Mouse (Mus musculus) macrophage (primary cell): ENCODE measurements around the gene Sync. TPM values are rescaled to one million over a fixed set of nuclear protein-coding genes. Genes with fewer than 3 reads are reported as not detected.
A peak's percentile ranks its signal among the peaks of the same experiment; 100 is the strongest.

Experiments used
- H3K27ac ChIP-seq: fragments of 350-480 bp; formaldehyde crosslinking; 2 replicates; pipeline ENCODE4 v1.9.0; 2021
- H3K36me3 ChIP-seq: fragments of 350-480 bp; formaldehyde crosslinking; 2 replicates; pipeline ENCODE4 v1.9.0; 2021; ENCODE audit errors: inconsistent target
- H3K4me3 ChIP-seq: fragments of 350-480 bp; formaldehyde crosslinking; 2 replicates; pipeline ENCODE4 v1.9.0; 2021; ENCODE audit errors: inconsistent target
- H3K79me2 ChIP-seq: fragments of 350-480 bp; formaldehyde crosslinking; 2 replicates; pipeline ENCODE4 v1.9.0; 2021; ENCODE audit errors: inconsistent target
- WGBS: methylation state at CpG from one replicate; pipeline ENCODE4 v1.1.7; 2026; ENCODE audit warnings: inconsistent platforms; ENCODE audit not compliant: missing documents; 5-methylcytosine and 5-hydroxymethylcytosine counted together
- polyA plus RNA-seq: library from polyadenylated mRNA; stranded (reverse); fragments of 250-400 nt; gene quantifications from 3 replicates; pipeline ENCODE4 v1.2.4, GENCODE M21; 2018; ENCODE audit warnings: inconsistent platforms

Gene Sync
- polyA plus RNA-seq, 1 experiment from 2014 or later: 0.06 TPM

- 73% methylated on average over 1 of the region's 1 CpGs for WGBS
- H3K36me3 ChIP-seq: peaks cover 14% of the 10 kb centered on the region; the same call in 1 of the 2 replicates
- no peak overlapping the region for H3K27ac ChIP-seq
- H3K79me2 ChIP-seq: no peaks in the 10 kb centered on the region
- no peak overlapping the region for H3K4me3 ChIP-seq
Observed at GRCm38 (mm10) chr4:129304306-129304705, 16.9 kb downstream of the Sync start.

GRCm38 (mm10) chr4:129307936-129308335 is 20.5 kb downstream of the Sync start:
- Histone ChIP-seq H3K36me3 (peaks cover 40% of the 10 kb centered on the region), H3K79me2 (peaks cover 17% of the 10 kb centered on the region; the same call in 1 of the 2 replicates), H3K27ac (no peak overlapping the region), H3K4me3 (no peak overlapping the region)
- WGBS: 100% methylated on average over 1 of the region's 1 CpGs

GRCm38 (mm10) chr4:129313886-129314285 is 26.5 kb downstream of the Sync start:
- Histone ChIP-seq H3K79me2 (peaks cover 43% of the 10 kb centered on the region), H3K27ac (no peak overlapping the region), H3K4me3 (no peak overlapping the region), H3K36me3 (peaks cover 77% of the 10 kb centered on the region)
- WGBS: 90% methylated on average over 3 of the region's 3 CpGs

DNA sequence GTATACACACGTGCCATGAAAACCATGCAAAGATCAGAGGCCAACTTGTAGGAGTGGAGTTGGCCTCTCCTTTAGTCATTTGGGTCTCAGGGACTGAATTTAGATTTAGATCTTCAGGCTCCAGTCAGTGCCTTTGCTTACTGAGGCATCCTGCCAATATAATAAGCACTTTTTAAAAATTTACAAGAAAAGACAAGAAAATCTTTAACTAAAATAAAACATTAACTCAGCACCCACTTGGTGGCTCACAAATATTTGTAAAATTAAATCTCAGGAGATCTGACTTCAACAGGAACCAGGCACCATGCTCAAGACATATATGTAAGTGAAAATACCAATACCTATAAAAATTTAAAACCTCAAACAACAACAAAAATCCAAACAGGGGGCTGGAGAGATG is 33.5 kb downstream of the Sync start:
- H3K36me3 ChIP-seq: peaks cover 41% of the 10 kb centered on the region
- 100% methylated on average over 1 of the region's 1 CpGs for WGBS

DNA sequence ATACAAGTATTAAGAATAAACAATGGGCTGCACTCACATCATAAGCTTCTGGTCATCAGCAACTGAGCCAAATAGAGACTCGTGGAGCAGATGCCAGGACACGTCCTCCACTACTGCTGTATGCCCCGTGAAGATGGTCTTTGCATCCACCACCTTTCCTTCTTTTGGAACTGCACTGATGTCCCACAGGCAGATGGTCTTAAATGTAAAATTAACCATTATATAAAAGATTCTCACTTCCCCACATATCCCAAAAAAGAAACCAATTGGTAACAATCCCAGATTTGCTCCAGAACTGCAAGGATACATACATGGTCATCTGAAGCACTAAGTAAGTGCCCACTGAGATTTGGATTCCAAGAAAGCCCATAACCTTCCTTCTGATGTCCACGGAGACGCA is 34.6 kb downstream of the Sync start:
- no peak overlapping the region for H3K27ac ChIP-seq
- 97% methylated on average over 5 of the region's 5 CpGs for WGBS

More for the DNA sequence above, 33.5 kb downstream of the Sync start:
- Histone ChIP-seq H3K27ac (no peak overlapping the region), H3K79me2 (peaks cover 41% of the 10 kb centered on the region), H3K4me3 (no peak overlapping the region)

GRCm38 (mm10) chr4:129323491-129323890 is 36.1 kb downstream of the Sync start:
- no peak overlapping the region for H3K27ac ChIP-seq
- no peak overlapping the region for H3K4me3 ChIP-seq
- H3K36me3 ChIP-seq: peaks cover 46% of the 10 kb centered on the region
- peaks cover 67% of the 10 kb centered on the region for H3K79me2 ChIP-seq
- WGBS: 0% methylated on average over 1 of the region's 1 CpGs

More for the DNA sequence above, 34.6 kb downstream of the Sync start:
- peaks cover 46% of the 10 kb centered on the region for H3K36me3 ChIP-seq
- peaks cover 52% of the 10 kb centered on the region for H3K79me2 ChIP-seq
- no peak overlapping the region for H3K4me3 ChIP-seq

- 100% methylated on average over 1 of the region's 1 CpGs for WGBS
- Histone ChIP-seq H3K36me3 (peaks cover 45% of the 10 kb centered on the region), H3K27ac (no peak overlapping the region), H3K4me3 (no peak overlapping the region), H3K79me2 (peaks cover 80% of the 10 kb centered on the region)
Observed at GRCm38 (mm10) chr4:129324756-129325155, 37.3 kb downstream of the Sync start.

- Histone ChIP-seq H3K27ac (no peak overlapping the region), H3K79me2 (peaks cover 94% of the 10 kb centered on the region), H3K36me3 (peaks cover 38% of the 10 kb centered on the region), H3K4me3 (no peak overlapping the region)
- WGBS: 86% methylated on average over 1 of the region's 1 CpGs
Observed at GRCm38 (mm10) chr4:129326191-129326590, 38.8 kb downstream of the Sync start.

DNA sequence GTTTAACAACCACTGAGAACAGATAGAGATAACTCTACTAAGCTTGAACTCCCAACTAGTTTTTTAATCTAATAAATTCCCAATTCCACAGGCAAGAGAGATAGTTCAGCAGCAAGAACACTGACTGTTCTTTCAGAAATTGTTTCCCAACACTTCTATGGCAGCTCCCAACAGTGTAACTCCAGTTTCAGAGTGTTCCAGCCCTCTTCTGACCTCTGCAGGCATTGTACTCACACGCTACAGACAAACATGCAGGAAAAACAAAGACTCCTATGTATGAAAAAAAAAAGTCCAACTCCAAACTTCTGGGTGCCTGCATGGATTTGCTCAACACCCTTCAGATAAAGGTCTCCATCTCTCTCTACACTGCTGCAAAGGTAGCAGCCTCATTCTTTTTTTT is 45.4 kb downstream of the Sync start:
- Histone ChIP-seq H3K4me3 (no peak overlapping the region), H3K79me2 (peaks cover 85% of the 10 kb centered on the region), H3K27ac (no peak overlapping the region), H3K36me3 (peaks cover 9% of the 10 kb centered on the region)
- WGBS: 62% methylated on average over 1 of the region's 1 CpGs

GRCm38 (mm10) chr4:129334677-129335215 is 47.3 kb downstream of the Sync start:
- Histone ChIP-seq H3K36me3 (no peaks in the 10 kb centered on the region), H3K79me2 (peaks cover 85% of the 10 kb centered on the region), H3K27ac (peak overlapping the region; percentile 45), H3K4me3 (peak overlapping the region; percentile 70)
- WGBS: under 1% methylated on average over 59 of the region's 62 CpGs

GRCm38 (mm10) chr4:129335216-129336074 is 48.0 kb downstream of the Sync start, which contains the start of the genes Rbbp4 and Zbtb8os:
Gene Rbbp4, minus strand, starts transcription at chr4:129335370.
Gene Zbtb8os, plus strand, starts transcription at chr4:129335695.
- peak within 1 kb of the TSS; percentile 79 for H3K4me3 ChIP-seq
- peaks cover 79% of the 10 kb centered on the region for H3K79me2 ChIP-seq
- 1% methylated on average over 66 of the region's 73 CpGs for WGBS
- H3K36me3 ChIP-seq: no peaks in the 10 kb centered on the region; the same call in 1 of the 2 replicates
- peak within 1 kb of the TSS; percentile 98 for H3K27ac ChIP-seq

DNA sequence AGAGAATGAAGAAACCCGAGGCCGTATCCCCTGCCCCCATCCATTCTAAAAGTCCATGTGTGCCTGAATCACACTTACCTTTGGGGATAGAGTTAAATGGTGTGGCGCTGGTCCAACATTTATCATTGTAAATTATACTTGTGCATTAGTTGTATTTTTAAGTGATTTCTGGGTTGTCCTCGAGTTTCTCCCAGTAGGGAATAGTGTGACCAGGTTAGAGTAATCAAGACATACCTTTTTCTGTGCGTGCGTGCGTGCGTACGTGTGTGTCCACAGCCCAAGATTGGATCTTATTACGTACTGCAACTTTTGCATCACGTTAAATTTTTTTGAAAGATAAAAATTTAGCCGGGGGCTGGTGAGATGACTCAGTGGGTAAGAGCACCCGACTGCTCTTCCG is 48.9 kb downstream of the Sync start:
- Histone ChIP-seq H3K79me2 (peaks cover 71% of the 10 kb centered on the region), H3K4me3 (peak overlapping the region; percentile 79), H3K27ac (peak overlapping the region; percentile 98), H3K36me3 (peaks cover 6% of the 10 kb centered on the region; the same call in 1 of the 2 replicates)
- 46% methylated on average over 14 of the region's 14 CpGs for WGBS

GRCm38 (mm10) chr4:129339743-129340142 is 52.3 kb downstream of the Sync start:
- Histone ChIP-seq H3K79me2 (peaks cover 38% of the 10 kb centered on the region; the same call in 1 of the 2 replicates), H3K4me3 (no peak overlapping the region), H3K27ac (no peak overlapping the region), H3K36me3 (peaks cover 36% of the 10 kb centered on the region)
- WGBS: 100% methylated on average over 1 of the region's 3 CpGs

GRCm38 (mm10) chr4:129341888-129342287 is 54.5 kb downstream of the Sync start:
- peaks cover 36% of the 10 kb centered on the region for H3K36me3 ChIP-seq
- 100% methylated on average over 1 of the region's 1 CpGs for WGBS
- peaks cover 30% of the 10 kb centered on the region; the same call in 1 of the 2 replicates for H3K79me2 ChIP-seq
- no peak overlapping the region for H3K27ac ChIP-seq
- no peak overlapping the region for H3K4me3 ChIP-seq

- Histone ChIP-seq H3K4me3 (no peak overlapping the region), H3K79me2 (peaks cover 21% of the 10 kb centered on the region; the same call in 1 of the 2 replicates), H3K27ac (no peak overlapping the region), H3K36me3 (peaks cover 39% of the 10 kb centered on the region)
- 95% methylated on average over 2 of the region's 2 CpGs for WGBS
Observed at GRCm38 (mm10) chr4:129342705-129343104, 55.3 kb downstream of the Sync start.
